Mouse (Mus musculus): Measurements from ENCODE around the gene Gpr152.
"Not testable (repeated sequence)": the region's sequence is repeated elsewhere in the genome, so short reads cannot be mapped to it uniquely, and the experiment has no call there.

Gpr152 gene

DNA sequence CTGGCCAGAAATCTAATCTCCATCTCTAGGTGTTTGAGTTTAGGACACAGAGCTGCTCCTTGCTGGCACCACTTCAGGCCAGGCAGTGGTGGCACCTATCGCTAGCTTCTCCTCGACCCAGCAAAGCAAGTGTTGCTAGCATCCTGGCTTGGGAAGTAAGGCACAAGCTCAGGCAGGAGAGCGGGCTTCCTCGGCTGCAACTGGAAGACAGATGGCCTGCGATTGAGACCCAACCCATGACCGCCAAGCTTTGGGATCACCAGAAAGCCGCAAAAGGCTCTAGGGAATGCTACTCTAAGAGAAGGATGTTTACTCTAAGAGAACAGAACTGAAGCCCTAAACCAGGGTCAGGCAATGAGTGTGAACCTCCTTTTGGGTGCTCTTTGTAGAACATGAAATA lies 10.1 kb upstream of the Gpr152 start:
- in situ Hi-C loops (cut with MboI; ENCODE audit: low sequenced_read_pairs): no loop called here

DNA sequence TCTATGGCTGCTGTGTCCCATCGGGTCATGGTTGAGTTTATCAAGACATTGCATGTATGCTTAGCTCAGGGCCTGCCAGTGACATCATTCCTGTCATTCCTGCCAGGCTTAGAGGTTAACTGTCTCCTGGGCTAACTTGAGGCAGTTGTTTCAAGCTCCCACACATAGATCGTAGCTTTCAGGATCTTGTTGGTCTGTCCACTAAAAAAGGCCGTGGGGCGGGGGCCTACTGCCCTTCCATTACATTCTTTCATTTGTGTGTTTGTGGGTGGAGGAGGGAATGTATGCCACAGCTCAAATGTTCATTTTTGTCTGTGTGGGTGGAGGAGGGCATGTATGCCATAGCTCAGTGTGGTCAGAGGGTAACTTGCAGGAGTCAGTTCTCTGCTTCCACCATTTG lies 9.5 kb upstream of the Gpr152 start:
- in situ Hi-C loops (cut with MboI; ENCODE audit: low sequenced_read_pairs): no loop called here

DNA sequence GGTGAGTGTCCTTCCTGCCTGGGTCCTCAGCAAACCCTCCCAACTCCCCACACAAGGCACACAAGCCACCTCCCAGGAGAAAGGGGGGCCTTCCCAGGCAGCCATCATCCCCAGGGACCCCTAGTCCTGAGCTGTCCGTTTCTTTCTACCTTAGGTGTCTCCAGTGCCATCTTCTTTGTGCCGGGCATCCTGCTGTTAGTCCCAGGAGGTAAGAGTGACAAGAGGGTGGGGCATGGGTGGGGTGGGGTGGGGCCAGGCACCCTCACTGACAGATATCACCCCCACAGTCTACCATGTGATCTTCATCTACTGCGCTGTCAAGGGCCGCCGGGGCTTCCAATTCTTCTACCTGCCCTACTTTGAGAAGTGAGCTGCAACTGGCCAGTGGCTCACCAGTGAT lies 8.5 kb upstream of the Gpr152 start:
- in situ Hi-C loops (cut with MboI; ENCODE audit: low sequenced_read_pairs): no loop called here

DNA sequence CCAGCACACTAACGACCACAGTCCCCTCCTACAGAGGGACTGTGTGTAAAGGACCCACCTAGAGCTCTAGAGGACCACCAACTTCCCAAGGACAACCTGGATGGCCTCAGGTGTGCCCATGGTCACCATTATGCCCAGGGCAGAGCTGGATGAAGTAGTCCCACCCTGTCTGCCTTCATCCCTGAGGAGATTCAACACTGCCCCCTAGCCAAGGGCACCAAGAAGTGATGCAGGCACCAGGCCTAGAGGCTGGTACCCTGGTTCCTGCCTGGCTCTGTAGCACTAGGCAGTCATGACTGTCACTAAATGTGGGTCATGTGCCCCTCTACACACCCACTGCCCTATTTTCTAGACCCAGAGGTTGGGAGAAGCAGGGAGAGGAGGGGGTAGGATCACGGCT lies 7.8 kb upstream of the Gpr152 start:
- in situ Hi-C loops (cut with MboI; ENCODE audit: low sequenced_read_pairs): no loop called here

DNA sequence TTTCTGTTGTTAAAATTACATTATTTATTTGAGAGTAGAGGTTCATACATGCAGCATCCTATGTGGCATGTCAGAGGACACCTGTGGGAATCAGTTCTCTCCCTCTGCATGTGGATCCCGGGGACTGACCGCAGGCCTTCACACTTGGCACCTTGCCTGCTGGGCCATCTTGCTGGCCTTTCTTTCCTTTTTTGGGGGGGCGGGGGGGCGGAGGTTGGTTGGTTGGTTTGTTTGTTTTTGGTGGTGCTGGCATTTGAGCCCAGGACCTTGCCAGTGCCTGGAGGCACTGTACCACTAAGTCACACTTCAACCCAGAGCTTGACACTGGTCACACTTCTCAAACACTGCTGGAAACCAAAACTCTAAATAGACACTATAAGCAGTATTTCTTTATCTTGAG lies 5.2 kb upstream of the Gpr152 start:
- in situ Hi-C loops (cut with MboI; ENCODE audit: low sequenced_read_pairs): no loop called here

DNA sequence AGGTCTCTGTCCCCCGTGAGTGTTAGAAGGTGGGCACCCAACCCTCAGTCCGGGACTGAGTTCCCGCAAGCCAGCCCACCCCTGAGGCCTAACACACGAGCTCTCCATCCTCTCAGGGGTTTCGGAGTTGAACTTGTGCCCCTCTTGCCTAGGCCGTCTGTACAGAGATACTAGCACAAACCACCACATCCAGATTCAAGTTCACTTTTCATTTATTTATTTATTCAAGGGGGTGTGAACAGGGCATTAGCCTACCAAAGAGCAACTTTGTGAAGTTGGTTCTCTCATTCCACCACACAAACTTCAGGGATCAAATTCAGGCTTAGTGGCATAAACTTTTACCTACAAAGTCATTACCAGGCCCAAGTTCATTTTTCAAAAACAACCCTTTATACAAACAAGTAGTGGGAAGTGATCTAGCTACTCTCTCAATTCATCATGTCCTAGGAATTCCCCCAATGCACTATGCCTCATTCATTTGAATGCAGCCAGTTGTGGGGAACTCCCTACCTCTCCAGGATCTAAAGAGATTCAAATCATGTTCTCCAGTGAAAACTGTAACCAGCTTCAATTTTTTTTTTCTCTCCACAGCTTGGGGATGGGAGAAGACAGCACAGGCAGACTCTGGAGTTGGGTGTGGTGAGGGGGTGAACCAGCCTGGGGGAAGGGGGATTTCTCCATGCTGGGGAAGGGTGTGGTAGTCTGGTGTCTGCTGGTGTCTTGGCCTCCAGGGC lies 4.2 kb upstream of the Gpr152 start:
- in situ Hi-C loops (cut with MboI; ENCODE audit: low sequenced_read_pairs): not testable (repeated sequence)

DNA sequence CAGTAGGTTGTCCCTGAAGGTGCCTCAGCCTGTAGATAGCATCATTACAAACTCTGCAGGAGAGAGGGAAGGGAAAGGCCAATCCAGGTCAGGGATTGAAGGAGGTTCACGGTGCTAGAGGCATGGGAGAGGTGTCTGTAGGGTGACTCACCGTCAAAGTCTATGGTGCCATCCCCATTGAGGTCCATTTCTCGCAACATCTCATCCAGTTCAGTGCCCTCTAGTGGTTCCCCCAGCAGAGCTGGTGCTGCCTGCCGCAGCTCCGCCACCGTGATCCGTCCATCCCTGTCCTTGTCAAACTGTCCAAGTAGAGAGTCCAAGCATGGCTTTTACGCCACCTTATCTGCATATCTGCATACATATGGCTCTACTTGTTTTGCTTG lies 3.6 kb upstream of the Gpr152 start:
- in situ Hi-C loops (cut with MboI; ENCODE audit: low sequenced_read_pairs): not testable (repeated sequence)

DNA sequence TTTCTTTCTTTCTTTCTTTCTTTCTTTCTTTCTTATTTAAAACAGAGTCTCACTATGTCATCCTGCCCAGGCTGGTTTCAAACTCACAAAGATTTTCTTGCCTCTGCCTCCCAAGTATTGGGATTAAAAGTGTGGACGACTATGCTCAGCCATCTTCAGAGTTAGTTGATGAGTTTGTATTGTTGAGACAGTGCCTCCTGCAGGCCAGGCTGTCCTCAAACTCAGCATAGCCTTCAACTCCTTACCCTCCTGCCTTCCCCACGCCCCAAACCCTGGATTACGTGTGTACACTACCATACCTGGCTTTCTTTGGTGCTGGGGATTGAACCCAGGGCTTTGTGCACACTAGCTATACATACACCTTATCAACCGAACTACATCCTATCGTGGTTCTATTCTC lies 3.1 kb upstream of the Gpr152 start:
- in situ Hi-C loops (cut with MboI; ENCODE audit: low sequenced_read_pairs): no loop called here

DNA sequence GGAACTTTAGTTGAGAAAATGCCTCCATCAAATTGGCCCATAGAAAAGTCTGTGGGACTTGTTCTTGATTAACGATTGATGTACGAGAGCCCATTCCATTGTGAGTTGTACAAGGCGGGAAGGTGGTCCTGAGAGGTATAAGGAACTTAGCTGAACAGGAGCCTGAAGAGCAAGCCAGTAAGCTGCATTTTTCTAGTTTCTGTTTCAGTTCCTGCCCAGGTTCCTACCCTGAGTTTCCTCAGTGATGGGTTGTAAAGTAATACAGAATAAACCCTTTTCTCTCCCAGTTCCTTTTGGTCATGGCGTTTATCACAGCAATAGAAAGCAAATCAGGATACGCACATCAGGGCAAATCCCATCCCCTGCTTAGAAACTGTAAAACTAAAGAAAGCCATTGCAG lies 1.7 kb upstream of the Gpr152 start:
- in situ Hi-C loops (cut with MboI; ENCODE audit: low sequenced_read_pairs): no loop called here

DNA sequence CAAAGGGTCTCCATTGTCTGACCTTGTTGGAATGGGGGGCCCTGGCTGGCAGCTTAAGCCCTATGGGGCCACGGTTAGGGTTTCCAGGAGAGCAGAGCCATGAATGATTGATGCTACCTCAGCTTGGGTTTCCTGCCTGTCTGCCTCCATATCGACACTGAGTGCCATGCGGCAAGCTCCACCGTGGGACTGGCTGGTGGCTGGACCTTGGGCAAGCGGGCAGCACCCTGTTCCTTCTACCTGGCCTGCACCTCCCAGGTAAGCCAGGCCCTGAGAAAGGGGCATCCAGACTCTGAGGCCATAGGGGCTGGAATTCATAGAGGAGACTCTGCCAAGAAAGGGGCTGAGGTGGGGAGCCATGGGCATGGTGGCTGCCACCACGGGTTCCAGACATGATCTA lies 560 bp downstream of the Gpr152 start:
- in situ Hi-C loops (cut with MboI; ENCODE audit: low sequenced_read_pairs): no loop called here

DNA sequence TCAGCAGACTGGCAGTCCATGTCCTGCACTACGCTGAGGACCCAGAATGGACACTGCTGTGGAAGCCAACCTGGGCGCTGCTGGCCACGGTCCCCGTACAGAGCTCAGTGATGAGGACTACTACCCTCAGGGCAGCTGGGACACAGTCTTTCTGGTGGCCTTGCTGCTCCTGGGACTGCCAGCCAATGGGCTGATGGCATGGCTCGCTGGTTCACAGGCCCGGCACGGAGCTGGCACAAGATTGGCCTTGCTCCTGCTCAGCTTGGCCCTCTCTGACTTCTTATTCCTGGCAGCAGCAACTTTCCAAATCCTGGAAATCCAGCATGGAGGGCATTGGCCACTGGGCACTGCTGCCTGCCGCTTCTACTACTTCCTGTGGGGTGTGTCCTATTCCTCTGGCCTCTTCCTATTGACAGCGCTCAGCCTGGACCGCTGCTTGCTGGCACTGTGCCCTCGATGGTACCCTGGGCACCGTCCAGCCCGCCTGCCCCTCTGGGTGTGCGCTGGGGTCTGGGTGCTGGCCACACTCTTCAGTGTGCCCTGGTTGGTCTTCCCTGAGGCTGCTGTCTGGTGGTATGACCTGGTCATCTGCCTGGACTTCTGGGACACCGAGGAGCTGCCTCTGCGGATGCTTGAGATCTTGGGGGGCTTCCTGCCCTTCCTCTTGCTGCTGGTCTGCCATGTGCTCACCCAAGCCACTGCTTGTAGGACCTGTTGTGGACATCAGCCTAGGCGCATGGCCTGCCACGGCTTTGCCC lies 3.0 kb downstream of the Gpr152 start:
- in situ Hi-C loops (cut with MboI; ENCODE audit: low sequenced_read_pairs): no loop called here

DNA sequence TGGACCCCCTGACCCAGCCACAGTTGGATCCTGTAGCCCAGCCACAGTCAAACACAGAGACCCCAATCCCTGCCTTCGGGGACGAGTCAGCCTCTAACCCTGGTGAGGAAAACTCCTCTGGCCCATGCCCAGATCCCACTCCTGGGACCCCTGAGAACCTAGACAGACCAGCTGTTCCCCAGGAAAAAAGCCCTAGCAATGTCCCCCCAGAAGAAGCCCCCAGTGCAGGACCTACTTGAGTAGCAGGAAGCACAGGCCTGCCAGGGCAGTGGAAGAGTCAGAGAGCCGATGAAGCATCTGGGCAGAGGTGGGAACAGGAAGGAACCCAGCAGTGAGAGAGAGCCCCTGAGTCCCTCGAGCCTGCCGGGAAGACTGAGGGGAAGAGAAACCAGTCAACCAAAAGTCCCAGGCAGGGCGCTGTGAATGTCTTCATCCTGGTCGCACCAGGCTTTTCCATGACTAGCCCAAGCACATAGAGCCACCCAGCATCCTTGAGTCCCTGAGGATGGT lies 4.2 kb downstream of the Gpr152 start, which contains the start of gene Cabp4:
Gene Cabp4, minus strand, starts transcription at position 275 of the 510 bp plus-strand sequence.
- in situ Hi-C loops (cut with MboI; ENCODE audit: low sequenced_read_pairs): no loop called here

DNA sequence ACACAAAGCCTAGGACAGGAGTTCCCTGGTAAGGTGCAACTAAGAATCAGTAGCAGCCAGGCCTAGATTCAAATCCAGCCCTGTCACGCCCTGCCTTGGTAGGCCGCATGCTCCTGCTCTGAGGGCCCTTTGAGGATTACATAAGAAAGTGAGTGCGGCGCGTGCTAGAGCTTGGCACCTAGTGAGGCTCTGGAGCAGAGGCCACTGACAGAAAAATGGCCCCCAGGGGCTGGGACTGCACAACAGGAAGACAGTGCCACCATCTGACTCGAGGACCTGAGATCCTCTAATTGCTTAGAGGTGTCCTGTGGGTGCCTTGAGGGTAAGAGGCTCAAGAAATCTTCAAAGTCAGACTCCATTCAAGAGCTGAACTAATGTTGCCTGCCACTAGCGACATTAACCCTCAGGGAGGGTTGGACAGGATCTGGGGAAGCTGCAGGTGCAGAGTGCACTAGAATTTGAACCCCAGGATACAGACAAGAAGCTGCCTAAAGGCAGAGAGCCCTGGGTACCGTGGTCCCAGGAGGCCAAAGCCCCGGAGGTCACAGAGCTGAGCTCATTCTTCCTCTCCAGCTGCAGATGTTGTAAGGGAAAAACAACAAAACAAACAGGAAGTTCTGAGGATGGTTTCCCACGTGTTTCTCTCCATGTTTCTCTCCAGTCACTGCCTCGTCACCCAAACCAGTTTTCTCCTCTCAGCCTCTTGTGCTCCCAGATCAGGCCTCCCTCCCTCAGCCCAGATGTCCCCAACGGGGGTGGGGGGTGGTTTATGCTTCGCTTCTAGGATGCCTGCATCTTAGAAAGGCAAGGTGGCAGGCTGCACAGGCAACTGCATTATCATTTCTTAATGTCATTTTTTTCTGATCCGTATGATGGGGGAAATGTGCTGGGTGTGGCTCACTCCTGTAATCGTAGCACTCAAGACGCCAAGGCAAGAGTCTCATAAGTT lies 5.2 kb downstream of the Gpr152 start:
- in situ Hi-C loops (cut with MboI; ENCODE audit: low sequenced_read_pairs): no loop called here

DNA sequence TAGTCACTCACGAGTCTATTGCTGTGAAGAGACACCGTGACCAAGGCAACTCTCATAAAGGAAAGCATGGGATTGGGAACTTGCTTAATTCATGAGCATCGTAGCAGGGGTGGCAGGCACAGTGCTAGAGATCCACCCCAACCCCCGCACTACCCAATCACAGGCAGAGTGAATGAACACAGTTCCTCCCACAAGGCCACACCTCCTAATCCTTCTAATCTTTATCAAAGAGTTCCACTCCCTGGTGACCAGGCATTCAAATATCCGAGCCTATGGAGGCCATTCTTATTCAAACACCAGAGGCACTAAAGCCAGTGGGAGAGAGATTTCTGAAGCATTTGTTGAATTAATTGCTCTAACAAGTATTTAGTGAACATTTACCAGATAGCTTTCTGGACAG lies 6.3 kb downstream of the Gpr152 start:
- in situ Hi-C loops (cut with MboI; ENCODE audit: low sequenced_read_pairs): no loop called here

DNA sequence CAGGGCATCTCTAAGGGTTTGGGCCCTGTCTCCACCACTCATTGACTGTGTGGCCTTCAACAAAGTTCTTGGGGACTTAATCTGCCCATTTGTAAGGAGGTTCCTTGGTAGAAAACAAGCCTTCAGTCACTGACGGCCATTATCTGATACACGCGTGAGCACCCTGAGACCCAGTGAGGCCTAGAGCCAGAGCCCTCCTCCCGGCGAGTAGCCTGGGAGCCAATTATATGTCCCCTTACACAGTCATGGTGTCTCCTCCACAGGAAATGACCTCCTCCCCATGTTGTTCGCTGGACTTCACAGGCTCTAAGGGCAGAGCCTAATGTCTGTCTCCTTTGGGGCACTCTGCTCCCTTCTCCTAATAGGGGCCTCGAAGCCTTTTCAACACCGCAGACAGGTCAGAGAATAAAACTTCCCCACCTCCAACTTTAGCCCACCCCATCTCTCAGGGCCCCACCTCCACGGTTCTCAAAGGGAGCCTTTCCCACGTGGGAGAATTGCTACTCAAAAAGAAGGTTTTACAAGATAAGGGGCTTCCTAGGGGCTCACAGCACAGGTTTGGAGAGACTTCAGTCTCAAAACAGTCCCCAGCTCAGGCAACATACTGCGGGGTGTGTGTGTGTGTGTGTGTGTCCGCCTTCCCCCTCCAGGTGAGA lies 6.9 kb downstream of the Gpr152 start:
- in situ Hi-C loops (cut with MboI; ENCODE audit: low sequenced_read_pairs): no loop called here

DNA sequence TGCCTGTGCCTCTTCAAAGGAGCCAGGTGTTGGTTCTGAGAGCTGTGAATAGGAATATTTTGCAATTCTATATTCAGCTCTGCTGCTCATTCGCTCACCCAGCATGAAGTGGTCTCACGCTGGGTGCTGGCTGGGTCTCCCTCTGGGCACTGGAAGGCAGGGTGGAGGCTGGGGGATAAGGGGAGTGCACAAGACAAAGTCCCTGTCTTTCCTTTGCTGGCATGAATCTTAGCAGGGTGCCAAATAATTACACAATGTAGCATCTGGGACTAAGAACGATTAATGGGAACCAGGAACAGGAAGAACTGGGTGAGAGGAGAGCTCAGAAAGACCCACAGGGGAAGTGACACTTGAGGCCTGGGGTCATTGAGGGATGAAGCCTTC lies 7.4 kb downstream of the Gpr152 start:
- in situ Hi-C loops (cut with MboI; ENCODE audit: low sequenced_read_pairs): no loop called here

DNA sequence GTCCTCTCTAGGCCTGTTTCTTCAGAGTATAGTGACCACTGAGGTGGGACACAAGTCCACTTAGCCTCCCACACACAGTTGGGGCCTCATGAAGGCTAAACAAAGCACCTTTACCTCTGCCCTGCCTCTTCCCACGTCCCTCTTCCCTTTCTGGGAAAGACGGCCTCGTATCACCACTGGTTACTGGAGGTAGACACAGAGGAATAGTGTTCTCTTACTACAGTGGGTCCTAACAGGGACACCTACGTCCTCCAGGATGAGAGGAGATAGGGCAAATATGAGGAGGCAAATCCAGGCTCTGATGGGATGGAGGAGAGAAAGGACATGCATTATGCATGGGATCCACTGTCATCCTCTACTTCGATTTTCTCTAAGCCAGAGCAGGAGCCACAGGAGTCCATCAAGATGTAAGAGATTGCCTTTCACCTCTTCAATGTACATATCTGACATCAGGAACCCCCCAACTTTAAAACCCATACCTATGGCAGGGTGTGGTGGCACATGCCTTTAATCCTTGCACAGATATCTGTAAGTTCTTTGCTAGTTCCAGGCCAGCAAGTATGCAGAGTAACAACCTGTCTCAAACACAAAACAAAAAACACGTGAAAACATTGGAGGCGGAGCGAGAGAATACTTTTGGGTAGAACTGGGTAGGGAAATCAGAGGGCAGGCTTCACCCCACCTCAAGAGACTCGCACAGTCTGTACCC lies 8.3 kb downstream of the Gpr152 start:
- in situ Hi-C loops (cut with MboI; ENCODE audit: low sequenced_read_pairs): no loop called here

DNA sequence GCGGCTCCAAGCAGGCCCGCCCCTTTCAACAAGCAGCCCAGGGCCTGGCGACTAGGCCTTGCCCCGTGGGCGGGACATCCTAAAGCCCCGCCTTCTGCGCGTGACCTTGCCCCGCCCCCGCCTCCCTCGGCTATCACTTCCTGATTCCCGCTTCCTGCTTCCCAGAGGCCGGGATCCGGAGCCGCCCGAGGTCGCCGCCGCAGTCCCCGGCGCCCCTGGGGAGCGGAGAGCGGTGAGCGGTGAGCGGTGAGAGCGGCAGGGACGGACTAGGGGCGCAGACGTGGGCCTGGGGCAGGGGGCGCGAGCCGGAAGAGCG lies 8.9 kb downstream of the Gpr152 start, which contains the start of gene Coro1b:
Gene Coro1b, plus strand, starts transcription at position 129 of the 316 bp plus-strand sequence.
- in situ Hi-C loops (cut with MboI; ENCODE audit: low sequenced_read_pairs): no loop called here

DNA sequence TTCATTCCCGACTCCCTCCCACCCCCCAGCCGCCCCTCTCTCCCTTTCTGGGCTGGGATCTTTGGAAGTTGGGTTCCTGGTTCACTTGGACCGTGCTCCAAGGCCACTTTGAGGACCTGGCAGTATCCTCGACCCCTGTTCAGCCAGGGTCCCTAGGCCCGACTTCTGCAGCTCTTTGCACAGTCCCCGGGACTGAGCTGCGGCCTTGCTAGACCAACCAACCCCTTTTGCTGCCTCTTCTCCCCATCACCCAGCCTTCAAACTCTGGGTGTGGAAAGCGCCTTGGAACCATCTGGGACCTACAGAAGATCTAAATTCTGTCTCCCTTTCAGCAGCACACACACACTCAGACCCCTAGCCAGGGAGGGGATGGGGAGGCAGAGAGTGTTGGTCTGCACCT lies 9.2 kb downstream of the Gpr152 start:
- in situ Hi-C loops (cut with MboI; ENCODE audit: low sequenced_read_pairs): no loop called here

DNA sequence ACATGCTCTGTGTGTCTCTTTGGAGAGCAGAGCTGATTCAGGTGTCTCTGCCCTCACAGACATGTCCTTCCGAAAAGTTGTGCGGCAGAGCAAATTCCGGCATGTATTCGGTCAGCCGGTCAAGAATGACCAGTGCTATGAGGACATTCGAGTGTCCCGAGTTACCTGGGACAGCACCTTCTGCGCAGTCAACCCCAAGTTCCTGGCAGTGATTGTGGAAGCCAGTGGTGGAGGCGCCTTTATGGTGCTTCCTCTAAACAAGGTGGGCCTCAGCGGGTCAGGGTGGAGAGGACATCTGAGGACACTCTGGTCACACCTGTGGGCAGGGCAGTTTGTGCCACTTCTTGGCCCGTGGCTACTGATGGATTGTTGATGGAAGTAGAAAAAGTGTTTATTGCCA lies 9.7 kb downstream of the Gpr152 start:
- in situ Hi-C loops (cut with MboI; ENCODE audit: low sequenced_read_pairs): no loop called here

Data from CH12F3 (cell line).